Mouse (Mus musculus): Measurements from ENCODE around the gene Hist1h3g.
"Not testable (repeated sequence)": the region's sequence is repeated elsewhere in the genome, so short reads cannot be mapped to it uniquely, and the experiment has no call there.

DNA sequence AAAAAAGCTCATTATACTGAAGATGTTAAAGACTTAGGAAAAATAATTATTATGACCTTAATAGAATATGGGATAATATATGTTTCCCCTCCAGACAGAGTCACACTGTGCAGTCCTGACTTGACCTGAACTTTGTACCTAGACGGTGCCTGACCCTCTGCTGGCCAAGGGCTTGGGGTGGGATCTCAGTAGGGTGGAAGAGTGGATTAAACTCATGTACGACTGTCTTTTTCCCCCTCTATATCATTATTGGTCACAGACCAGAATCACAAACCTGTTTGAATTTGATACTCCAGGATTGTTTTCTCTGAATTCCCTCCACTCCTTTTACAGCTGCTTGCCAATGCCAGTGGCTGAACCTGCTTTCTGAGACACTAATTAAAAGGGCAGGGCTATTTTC is 25.5 kb downstream of the Hist1h3g start:
- not testable (repeated sequence) for TF ChIP-seq POLR2A, CTCF (IDR thresholded peaks at IDR 0.05; ENCODE audit: extremely low read depth, insufficient read depth, low read length)

Measured in cortical plate, adult 2 months (tissue).